Mouse (Mus musculus) left cerebral cortex, postnatal 25 days (tissue): Measurements from ENCODE around the gene Arhgap29. TPM values are rescaled to one million over a fixed set of nuclear protein-coding genes. Genes with fewer than 3 reads are reported as not detected.

Experiments used
- DNase-seq, 2 experiments: peaks; one replicate each; pipeline ENCODE4 v3.0.0; 2022; ENCODE audit warnings: low spot score in 2 of 2, mixed read lengths in 1 of 2
- intact Hi-C: fragments of 180-260 bp; cut with DNase I; formaldehyde crosslinking; loops from one replicate; pipeline ENCODE4 v1.15.1; 2025
- total RNA-seq, 2 experiments: library from RNA; stranded (reverse); gene quantifications; 2 replicates each; pipeline ENCODE4 v1.2.3; 2021

The Arhgap29 gene
- total RNA-seq, 2 experiments from 2014 or later: 23.9 to 26.9 TPM

- DNase-seq: no peak
- intact Hi-C loops: no loop called here
Observed at GRCm38 (mm10) chr3:121940094-121940889, 12.0 kb upstream of the Arhgap29 start.

DNA sequence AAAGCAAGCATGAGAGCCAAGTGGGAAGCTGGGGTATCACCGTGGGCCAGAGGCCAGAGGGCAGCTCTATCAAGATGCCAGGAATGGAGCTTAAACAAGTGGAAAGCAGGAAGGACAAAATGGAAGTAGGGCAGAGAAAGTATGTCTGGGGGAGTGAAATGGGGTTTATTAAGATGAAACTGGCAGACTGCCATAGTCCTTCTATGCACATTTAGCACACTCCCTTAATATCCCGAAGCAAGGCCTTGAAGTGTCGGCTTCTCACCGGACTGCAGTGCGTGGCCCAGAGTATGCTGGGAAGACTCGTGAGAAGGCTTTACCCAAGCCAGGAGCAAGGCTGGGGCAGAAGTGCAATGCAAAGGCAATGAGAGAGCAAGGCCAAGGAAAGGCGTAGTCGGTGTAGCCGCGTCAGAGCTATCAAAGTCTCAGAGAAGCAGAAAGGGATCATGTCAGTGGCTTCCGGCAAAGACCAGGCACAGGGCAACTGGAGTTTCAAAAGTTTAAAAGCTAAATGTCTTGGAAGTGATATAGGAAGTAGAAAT is 11.1 kb upstream of the Arhgap29 start:
- intact Hi-C loops: no loop called here
- DNase-seq: no peak

DNA sequence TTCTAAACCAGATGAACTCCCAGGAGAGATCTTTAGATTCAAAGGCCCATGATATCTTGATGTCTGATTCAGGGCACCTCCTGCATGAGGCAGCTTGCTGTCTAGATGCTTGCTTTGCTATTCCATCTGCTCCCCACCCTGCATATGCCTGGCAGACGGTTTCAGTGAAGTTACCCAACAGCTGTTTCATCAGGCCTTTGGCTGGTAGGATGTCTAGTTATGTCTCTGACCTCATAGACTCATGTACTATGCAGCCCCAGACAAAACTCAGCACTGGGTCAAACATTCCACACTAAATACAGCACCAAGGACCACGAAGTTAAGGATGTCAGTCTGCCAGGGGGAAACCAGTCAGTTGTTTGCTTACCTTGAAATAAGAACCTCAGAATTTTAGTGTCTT is 6.4 kb upstream of the Arhgap29 start:
- DNase-seq: no peak
- intact Hi-C loops: no loop called here

- no peak for DNase-seq
- intact Hi-C loops: no loop called here
Observed at GRCm38 (mm10) chr3:121946765-121947164, 5.6 kb upstream of the Arhgap29 start.

DNA sequence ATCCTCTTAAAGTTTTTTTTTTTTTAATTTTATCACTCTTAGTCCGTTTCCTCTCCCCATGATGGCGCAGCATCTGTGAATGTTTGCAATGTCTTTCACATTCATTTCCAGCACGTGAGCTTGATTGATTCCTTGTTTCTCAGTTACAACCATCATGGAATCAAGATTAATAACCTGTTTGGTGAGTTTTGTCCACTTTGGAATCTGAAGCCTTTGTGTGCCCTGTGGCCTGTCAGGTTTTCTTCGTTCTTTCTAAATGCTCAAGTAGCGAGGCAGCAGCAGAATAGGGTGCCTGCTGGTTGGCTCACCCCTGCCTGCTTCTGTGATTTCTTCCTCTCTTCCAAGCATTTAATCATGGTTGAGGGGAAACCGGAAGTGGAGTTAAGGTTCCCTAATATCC is 2.2 kb upstream of the Arhgap29 start:
- intact Hi-C loops: loop anchor here (5.0 kb wide), 1 partner anchor 63 kb away; no protein-coding TSS in a partner anchor

DNA sequence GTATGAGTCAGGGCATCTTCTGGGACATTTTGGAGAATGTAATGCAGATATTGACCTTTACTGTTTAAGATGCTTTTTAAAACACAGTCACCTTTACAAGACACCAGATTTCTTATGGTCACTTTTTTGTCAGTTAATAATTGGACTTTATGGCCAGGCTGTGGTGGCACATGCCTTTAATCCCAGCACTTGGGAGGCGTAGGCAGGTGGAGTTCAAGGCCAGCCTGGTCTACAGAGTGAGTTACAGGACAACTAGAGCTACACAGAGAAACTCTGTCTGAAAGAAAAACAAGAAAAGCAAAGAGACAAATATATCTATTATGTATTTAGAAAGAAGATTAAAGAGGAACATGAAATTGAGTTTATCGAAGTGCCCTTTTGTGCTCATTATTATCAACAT is 1.2 kb upstream of the Arhgap29 start:
- DNase-seq: no peak
- intact Hi-C loops: loop anchor here (5.0 kb wide), 1 partner anchor 64 kb away; no protein-coding TSS in a partner anchor

More for the DNA sequence above, 2.2 kb upstream of the Arhgap29 start:
- no peak for DNase-seq

- intact Hi-C loops: loop anchor here (5.0 kb wide), 1 partner anchor 66 kb away; no protein-coding TSS in a partner anchor
- DNase-seq: peak; percentile 65 to 68
Observed at GRCm38 (mm10) chr3:121953049-121953432, 700 bp downstream of the Arhgap29 start.

GRCm38 (mm10) chr3:121953433-121954161 is 1.3 kb downstream of the Arhgap29 start:
- intact Hi-C loops: loop anchor here (5.0 kb wide), 1 partner anchor 66 kb away; no protein-coding TSS in a partner anchor

GRCm38 (mm10) chr3:121954421-121954820 is 2.1 kb downstream of the Arhgap29 start:
- DNase-seq: no peak
- intact Hi-C loops: loop anchor here (5.0 kb wide), 1 partner anchor 67 kb away; no protein-coding TSS in a partner anchor

More at GRCm38 (mm10) chr3:121953433-121954161, 1.3 kb downstream of the Arhgap29 start:
- DNase-seq: no peak

DNA sequence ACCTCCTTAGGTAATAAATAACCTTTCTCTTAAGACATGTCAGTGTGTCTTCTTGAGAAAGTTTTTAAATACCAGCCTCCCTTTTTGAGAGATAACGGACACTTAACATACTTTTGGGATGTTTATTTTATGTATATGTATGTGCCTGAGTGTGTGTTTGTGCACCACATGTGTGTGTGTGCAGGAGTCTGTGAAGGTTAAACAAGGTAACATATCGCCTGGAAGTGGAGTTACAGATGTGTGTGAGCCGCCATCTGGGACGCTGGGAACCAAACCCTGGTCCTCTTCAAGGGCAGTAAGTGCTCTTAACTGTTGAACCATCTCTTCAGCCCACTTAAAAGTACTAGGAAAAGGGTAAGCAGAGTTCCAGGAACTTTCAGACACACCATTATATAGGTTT is 3.2 kb downstream of the Arhgap29 start:
- intact Hi-C loops: no loop called here
- no peak for DNase-seq

- intact Hi-C loops: no loop called here
- DNase-seq: no peak
Observed at GRCm38 (mm10) chr3:121956789-121957188, 4.4 kb downstream of the Arhgap29 start.

- intact Hi-C loops: no loop called here
Observed at GRCm38 (mm10) chr3:121957606-121958344, 5.4 kb downstream of the Arhgap29 start.

DNA sequence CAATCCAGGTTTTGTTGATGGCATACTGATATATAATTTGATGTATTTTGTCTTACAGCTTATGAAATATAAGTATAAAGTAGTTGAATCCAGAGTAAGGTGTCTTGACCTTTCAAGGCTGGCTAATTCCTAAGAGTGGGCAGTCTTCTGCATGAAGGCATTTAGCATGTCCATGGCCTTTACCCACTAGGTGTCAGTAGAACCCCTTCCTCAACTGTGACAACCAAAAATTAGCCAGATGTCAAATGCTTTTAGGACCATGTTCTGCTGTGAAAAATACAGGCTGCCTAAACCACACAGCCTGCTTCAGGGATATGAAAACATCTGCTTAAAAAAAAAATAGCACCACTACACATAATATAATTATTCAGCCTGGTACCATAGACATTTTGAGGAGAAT is 11.8 kb downstream of the Arhgap29 start:
- intact Hi-C loops: no loop called here
- DNase-seq: peak in 1 of 2 experiments; percentile 12

More at GRCm38 (mm10) chr3:121957606-121958344, 5.4 kb downstream of the Arhgap29 start:
- DNase-seq: peak; percentile 24 to 85

- intact Hi-C loops: loop anchor here (2.0 to 5.0 kb wide), 2 partner anchors 137 to 154 kb away; no protein-coding TSS in a partner anchor
Observed at GRCm38 (mm10) chr3:121967681-121968476, 15.5 kb downstream of the Arhgap29 start.

GRCm38 (mm10) chr3:121968621-121969020 is 16.3 kb downstream of the Arhgap29 start:
- intact Hi-C loops: loop anchor here (5.0 kb wide), 1 partner anchor 154 kb away; no protein-coding TSS in a partner anchor
- DNase-seq: no peak

More at GRCm38 (mm10) chr3:121967681-121968476, 15.5 kb downstream of the Arhgap29 start:
- DNase-seq: peak; percentile 75 to 87

DNA sequence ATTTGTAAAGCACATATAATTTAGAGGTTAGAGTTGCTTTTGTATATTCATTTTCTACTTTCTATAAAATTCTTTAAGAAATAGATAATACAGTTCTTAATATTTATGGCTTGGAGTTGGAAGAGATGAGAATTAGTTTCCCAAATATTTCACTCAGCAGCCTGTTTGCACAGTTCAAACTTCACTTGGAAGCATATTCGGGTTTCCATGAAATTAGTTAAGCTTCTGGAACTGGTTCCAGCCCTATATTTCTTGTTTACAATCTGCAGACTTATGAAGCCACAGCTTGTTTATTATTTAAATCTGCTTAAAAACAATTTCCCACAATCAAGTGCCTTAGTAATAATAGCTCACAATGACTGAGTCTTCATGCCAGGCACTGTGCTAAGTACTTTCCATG is 17.1 kb downstream of the Arhgap29 start:
- intact Hi-C loops: loop anchor here (5.0 kb wide), 1 partner anchor 153 kb away; no protein-coding TSS in a partner anchor
- DNase-seq: no peak

- intact Hi-C loops: no loop called here
- DNase-seq: no peak
Observed at GRCm38 (mm10) chr3:121973761-121974160, 21.4 kb downstream of the Arhgap29 start.

DNA sequence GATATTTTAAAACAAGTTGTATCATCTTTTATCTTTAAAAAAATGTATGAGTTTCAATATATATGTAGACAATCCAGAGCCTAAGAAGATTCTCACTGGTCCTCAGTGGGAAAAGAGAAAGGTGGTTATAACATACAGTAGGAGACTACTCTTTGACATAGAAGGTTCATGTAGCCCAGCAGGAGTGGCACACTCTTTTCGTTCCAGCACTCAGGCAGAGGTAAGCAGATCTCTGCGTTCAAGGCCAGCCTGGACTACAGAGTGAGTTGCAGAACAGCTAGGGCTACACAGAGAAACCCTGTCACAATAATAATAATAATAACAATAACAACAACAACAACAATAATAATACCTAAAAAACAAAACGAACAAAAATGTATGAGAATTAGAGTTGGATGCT is 23.0 kb downstream of the Arhgap29 start:
- intact Hi-C loops: no loop called here
- DNase-seq: no peak
